In genomic region chr13:53426507-53426906, GRCm38 (mm10) we compare ENCODE assay signal across 9 mouse cellular contexts. TPM values are rescaled to one million over a fixed set of nuclear protein-coding genes. Genes with fewer than 3 reads are reported as not detected.
DNase-seq lines count a peak whose midpoint lies in the region; ATAC-seq and TF ChIP-seq lines count a peak whose summit lies in the region.
"Had no signal": no experiment of that assay in that cellular context is flagged by ENCODE, and none has a peak within 500 bp of the region (broad histone marks: within the 10 kb centered on the region; RNA-seq: fewer than 3 reads in every experiment).

No protein-coding gene starts in this region.

- no peak overlapping the region for H3K9ac ChIP-seq in midbrain, embryonic 16.5 days (ENCODE audit: low read depth, low read length)
- H3K9ac ChIP-seq: hindbrain, embryonic 15.5 days had no signal

- no peak overlapping the region for H3K4me3 ChIP-seq in midbrain, embryonic 10.5 days
- no peak overlapping the region for H3K4me3 ChIP-seq in midbrain, embryonic 16.5 days (ENCODE audit: low read depth, low read length)
- H3K4me3 ChIP-seq: hindbrain, embryonic 15.5 days had no signal

- intact Hi-C loops in left cerebral cortex, postnatal 4 days (cut with DNase I), result no loop called here

- peak; percentile 87 for DNase-seq in midbrain, embryonic 10.5 days (ENCODE audit: low spot score)
- peak; percentile 92 for DNase-seq in brain, embryonic 14.5 days (ENCODE audit: low read depth)
- DNase-seq in fat pad, adult 2 months (ENCODE audit: extremely low read depth, low read depth, low spot score), result peak; percentile 8
- peak; percentile 91 for DNase-seq in hindlimb bud, embryonic 11.5 days (ENCODE audit: extremely low spot score, low read depth, low spot score)
- DNase-seq in left cerebral cortex, postnatal 4 days, result peak; percentile 90
- peak; percentile 36 for DNase-seq in ovary, postnatal 10 days (ENCODE audit: low spot score)
- DNase-seq in thymus, postnatal 0 days (ENCODE audit: low spot score), result peak; percentile 89

- H3K4me2 ChIP-seq in midbrain, embryonic 16.5 days (ENCODE audit: low read length), result no peak overlapping the region
- H3K4me2 ChIP-seq: hindbrain, embryonic 15.5 days had no signal

- WGBS in midbrain, embryonic 10.5 days, result 24% methylated on average over 7 of the region's 7 CpGs
- WGBS in midbrain, embryonic 16.5 days, result 23% methylated on average over 7 of the region's 7 CpGs

- peak; percentile 100 for TF ChIP-seq CTCF in brain, embryonic 14.5 days (IDR thresholded peaks at IDR 0.05; ENCODE audit: borderline replicate concordance, extremely low read depth, insufficient read depth, insufficient read length)

- H3K27ac ChIP-seq in midbrain, embryonic 10.5 days (replicated peaks), result no peak overlapping the region
- H3K27ac ChIP-seq in midbrain, embryonic 16.5 days (ENCODE audit: low read length), result no peak overlapping the region
- H3K27ac ChIP-seq: hindbrain, embryonic 15.5 days had no signal

- H3K4me1 ChIP-seq in midbrain, embryonic 10.5 days, result no peaks in the 10 kb centered on the region
- H3K4me1 ChIP-seq in midbrain, embryonic 16.5 days (ENCODE audit: control insufficient read depth, insufficient read depth, low read length), result no peaks in the 10 kb centered on the region
- H3K4me1 ChIP-seq: hindbrain, embryonic 15.5 days had no signal

- H3K27me3 ChIP-seq in midbrain, embryonic 10.5 days (ENCODE audit: low read depth, poor library complexity, severe bottlenecking), result no peaks in the 10 kb centered on the region
- H3K27me3 ChIP-seq in midbrain, embryonic 16.5 days (ENCODE audit: control insufficient read depth, insufficient read depth, low read depth, low read length), result no peaks in the 10 kb centered on the region
- H3K27me3 ChIP-seq: hindbrain, embryonic 15.5 days had no signal

- TF ChIP-seq POLR2A in brain, embryonic 14.5 days (IDR thresholded peaks at IDR 0.05; ENCODE audit: borderline replicate concordance, extremely low read depth, insufficient read depth, insufficient read length, poor library complexity, severe bottlenecking), result no peak

- no peaks in the 10 kb centered on the region for H3K36me3 ChIP-seq in midbrain, embryonic 10.5 days
- H3K36me3 ChIP-seq in midbrain, embryonic 16.5 days (ENCODE audit: control insufficient read depth, insufficient read depth, low read length), result no peaks in the 10 kb centered on the region
- H3K36me3 ChIP-seq: hindbrain, embryonic 15.5 days had no signal

- 0 out of 2 replicates have a peak, but pooled peaks cover 4% of the 10 kb centered on the region for H3K9me3 ChIP-seq in midbrain, embryonic 10.5 days (replicated peaks)
- H3K9me3 ChIP-seq in midbrain, embryonic 16.5 days (replicated peaks; ENCODE audit: control insufficient read depth, low read length, poor library complexity, severe bottlenecking), result no peaks in the 10 kb centered on the region
- H3K9me3 ChIP-seq: hindbrain, embryonic 15.5 days had no signal

- no peak for ATAC-seq in midbrain, embryonic 16.5 days

RNA-seq across cellular contexts. Expression of gene Msx2, which starts 46.4 kb away (rescaled TPM):
- 18.3 and 23.2 TPM in 2 replicates for polyA plus RNA-seq in midbrain, embryonic 10.5 days (2016; fragmentation: Nextera tagmentation; extraction: Ambion mirVana)
- polyA plus RNA-seq in midbrain, embryonic 16.5 days (2015; fragmentation: Nextera tagmentation; extraction: Ambion mirVana), result 0.40 and 0.55 TPM in 2 replicates
- polyA plus RNA-seq in brain, embryonic 14.5 days (2012; rRNA removed), result 0.62 and 2.5 TPM in 2 replicates
- under 1 TPM; 0.60 to 0.74 TPM for total RNA-seq in left cerebral cortex, postnatal 4 days (2021)
- 0.07 TPM in 1 of 2 replicates, not detected in the other for polyA plus RNA-seq in thymus, postnatal 0 days (2015; fragmentation: Nextera tagmentation; extraction: Ambion mirVana)

RNA-seq across cellular contexts. Expression of gene Sptlc1, which starts 49.3 kb away (rescaled TPM):
- polyA plus RNA-seq in midbrain, embryonic 10.5 days (2016; fragmentation: Nextera tagmentation; extraction: Ambion mirVana), result 30.0 and 31.8 TPM in 2 replicates
- 23.2 and 24.2 TPM in 2 replicates for polyA plus RNA-seq in midbrain, embryonic 16.5 days (2015; fragmentation: Nextera tagmentation; extraction: Ambion mirVana)
- 24.1 and 26.7 TPM in 2 replicates for polyA plus RNA-seq in brain, embryonic 14.5 days (2012; rRNA removed)
- total RNA-seq in left cerebral cortex, postnatal 4 days (2021), result 10 to 100 TPM; 23.4 to 26.0 TPM
- polyA plus RNA-seq in thymus, postnatal 0 days (2015; fragmentation: Nextera tagmentation; extraction: Ambion mirVana), result 35.0 and 37.2 TPM in 2 replicates

Comparison
In these comparisons a context has a peak if more than half of its experiments do, and no peak if none do; other contexts are left out.
1. DNase-seq: peak in every context shown above with its lines; median percentile 92 in brain, embryonic 14.5 days; 91 in hindlimb bud, embryonic 11.5 days; 90 in left cerebral cortex, postnatal 4 days; 89 in thymus, postnatal 0 days; 87 in midbrain, embryonic 10.5 days; 36 in ovary, postnatal 10 days; 8 in fat pad, adult 2 months.